Mouse (Mus musculus) heart, postnatal 10 days (tissue): ENCODE measurements around the gene Adk. TPM values are rescaled to one million over a fixed set of nuclear protein-coding genes. Genes with fewer than 3 reads are reported as not detected.
A peak's percentile ranks its signal among the peaks of the same experiment; 100 is the strongest.

Experiments used
- DNase-seq, 2 experiments: peaks; one replicate each; pipeline ENCODE4 v3.0.0; 2021
- intact Hi-C: fragments of 180-260 bp; cut with DNase I; formaldehyde crosslinking; loops from one replicate; pipeline ENCODE4 v1.15.1; 2025
- total RNA-seq, 2 experiments: library from RNA; stranded (reverse); gene quantifications; 2 replicates each; pipeline ENCODE4 v1.2.3; 2021

Gene Adk
- total RNA-seq, 2 experiments from 2014 or later, result 157 to 165 TPM

GRCm38 (mm10) chr14:21062766-21063513 is 10.6 kb downstream of the Adk start:
- intact Hi-C loops, result no loop called here
- no peak for DNase-seq

GRCm38 (mm10) chr14:21064321-21064720 is 11.9 kb downstream of the Adk start:
- intact Hi-C loops, result no loop called here
- DNase-seq, result no peak

- DNase-seq, result no peak
- intact Hi-C loops, result no loop called here
Observed at GRCm38 (mm10) chr14:21065490-21066162, 13.3 kb downstream of the Adk start.

GRCm38 (mm10) chr14:21069594-21069993 is 17.2 kb downstream of the Adk start:
- no peak for DNase-seq
- intact Hi-C loops, result no loop called here

GRCm38 (mm10) chr14:21073981-21074380 is 21.6 kb downstream of the Adk start:
- intact Hi-C loops, result loop anchor here (2.0 kb wide), 1 partner anchor 19 kb away; no protein-coding TSS in a partner anchor
- DNase-seq, result no peak

GRCm38 (mm10) chr14:21074398-21075320 is 22.3 kb downstream of the Adk start:
- intact Hi-C loops, result loop anchor here (2.0 kb wide), 1 partner anchor 20 kb away; no protein-coding TSS in a partner anchor
- DNase-seq, result no peak

- intact Hi-C loops, result loop anchor here (2.0 kb wide), 1 partner anchor 21 kb away; no protein-coding TSS in a partner anchor
- DNase-seq, result peak; percentile 92 to 93
Observed at GRCm38 (mm10) chr14:21075751-21076500, 23.6 kb downstream of the Adk start.

- peak in 1 of 2 experiments; percentile 32 for DNase-seq
- intact Hi-C loops, result no loop called here
Observed at GRCm38 (mm10) chr14:21076501-21077194, 24.3 kb downstream of the Adk start.

GRCm38 (mm10) chr14:21077939-21078338 is 25.6 kb downstream of the Adk start:
- intact Hi-C loops, result no loop called here
- DNase-seq, result no peak

GRCm38 (mm10) chr14:21078511-21078910 is 26.1 kb downstream of the Adk start:
- intact Hi-C loops, result no loop called here
- no peak for DNase-seq

GRCm38 (mm10) chr14:21082823-21083222 is 30.4 kb downstream of the Adk start:
- intact Hi-C loops, result no loop called here
- DNase-seq, result no peak

- intact Hi-C loops, result no loop called here
- no peak for DNase-seq
Observed at GRCm38 (mm10) chr14:21085666-21086065, 33.3 kb downstream of the Adk start.

GRCm38 (mm10) chr14:21086106-21086505 is 33.7 kb downstream of the Adk start:
- intact Hi-C loops, result no loop called here

GRCm38 (mm10) chr14:21086827-21087351 is 34.5 kb downstream of the Adk start:
- peak; percentile 34 to 41 for DNase-seq
- intact Hi-C loops, result no loop called here

More at GRCm38 (mm10) chr14:21086106-21086505, 33.7 kb downstream of the Adk start:
- DNase-seq, result no peak

- DNase-seq, result no peak
- intact Hi-C loops, result no loop called here
Observed at GRCm38 (mm10) chr14:21087390-21088060, 35.2 kb downstream of the Adk start.

- no peak for DNase-seq
- intact Hi-C loops, result no loop called here
Observed at GRCm38 (mm10) chr14:21088731-21089130, 36.4 kb downstream of the Adk start.

GRCm38 (mm10) chr14:21090400-21090799 is 38.0 kb downstream of the Adk start:
- intact Hi-C loops, result no loop called here
- no peak for DNase-seq

- intact Hi-C loops, result no loop called here
- DNase-seq, result no peak
Observed at GRCm38 (mm10) chr14:21090930-21091486, 38.6 kb downstream of the Adk start.
